Mouse (Mus musculus): ENCODE results near the gene Raet1d. TPM values are rescaled to one million over a fixed set of nuclear protein-coding genes. Genes with fewer than 3 reads are reported as not detected.
"Not testable (repeated sequence)": the region's sequence is repeated elsewhere in the genome, so short reads cannot be mapped to it uniquely, and the experiment has no call there.

The Raet1d gene
- total RNA-seq (2021) = not detected
- long read RNA-seq, experiment 1 = 0 reads
- long read RNA-seq, experiment 2 = 0 reads

DNA sequence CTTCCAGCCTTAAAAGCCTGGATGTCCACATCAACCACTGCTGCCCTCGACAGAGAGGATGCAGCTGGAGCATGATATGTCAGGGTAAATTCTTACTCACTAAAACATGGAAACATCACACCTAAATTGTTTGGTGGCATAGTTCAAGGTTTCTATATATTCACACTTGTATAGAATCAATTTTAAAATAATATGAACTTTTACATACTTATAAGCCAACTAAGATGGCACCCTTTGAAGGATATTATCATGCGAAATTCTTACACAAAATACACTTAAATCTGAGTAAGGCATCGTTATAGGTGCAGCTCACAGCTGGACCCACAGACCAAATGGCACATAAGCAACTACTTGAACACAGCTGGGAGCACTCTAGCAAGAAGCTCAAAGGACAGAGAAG, at the start of gene Raet1d:
Gene Raet1d, plus strand, starts transcription at position 301 of the 400 bp plus-strand sequence.
- DNase-seq (ENCODE audit: low spot score in 2 of 2) = not testable (repeated sequence)

DNA sequence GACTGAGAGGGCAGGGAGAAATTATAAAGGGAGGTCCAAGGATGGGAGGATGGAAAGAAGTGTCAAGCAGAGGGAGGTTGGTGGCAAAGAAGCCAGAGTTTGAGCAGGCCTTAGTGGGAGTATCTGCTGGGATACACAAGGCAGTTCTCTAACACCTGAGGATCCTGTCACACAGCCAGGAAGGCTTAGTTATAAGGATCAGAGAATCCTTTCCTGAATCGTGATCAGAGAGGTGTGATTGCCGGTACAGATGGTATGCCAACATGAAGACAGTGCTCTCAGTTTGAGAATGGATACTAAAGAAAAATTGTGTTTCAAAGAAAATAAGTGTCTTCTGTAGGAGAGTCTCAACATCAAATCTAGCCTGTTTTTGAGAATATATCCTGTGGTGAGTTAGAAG, 37.5 kb upstream of the Raet1d start:
- DNase-seq (ENCODE audit: low spot score in 2 of 2) = no peak

DNA sequence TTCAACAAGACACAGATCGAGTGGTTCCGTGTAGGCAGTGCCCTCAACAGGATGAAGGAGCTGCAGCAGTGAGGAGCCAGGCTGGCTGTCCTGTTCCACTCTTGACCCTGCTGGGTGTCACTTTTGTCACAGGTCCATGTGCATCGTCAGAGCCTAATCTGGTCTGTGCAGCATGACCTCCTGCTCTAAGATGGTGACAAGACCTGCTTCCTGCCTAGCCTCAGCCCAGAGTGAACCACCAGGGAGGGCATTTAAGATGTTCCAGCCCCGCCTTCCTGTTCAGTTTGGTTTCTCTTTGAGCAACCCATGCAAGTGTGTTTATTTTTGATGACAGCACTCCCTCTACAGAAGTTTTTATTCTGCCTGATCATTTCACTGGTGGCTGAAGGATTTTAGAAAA, 14.6 kb upstream of the Raet1d start:
- not testable (repeated sequence) for DNase-seq (ENCODE audit: low spot score in 2 of 2)

DNA sequence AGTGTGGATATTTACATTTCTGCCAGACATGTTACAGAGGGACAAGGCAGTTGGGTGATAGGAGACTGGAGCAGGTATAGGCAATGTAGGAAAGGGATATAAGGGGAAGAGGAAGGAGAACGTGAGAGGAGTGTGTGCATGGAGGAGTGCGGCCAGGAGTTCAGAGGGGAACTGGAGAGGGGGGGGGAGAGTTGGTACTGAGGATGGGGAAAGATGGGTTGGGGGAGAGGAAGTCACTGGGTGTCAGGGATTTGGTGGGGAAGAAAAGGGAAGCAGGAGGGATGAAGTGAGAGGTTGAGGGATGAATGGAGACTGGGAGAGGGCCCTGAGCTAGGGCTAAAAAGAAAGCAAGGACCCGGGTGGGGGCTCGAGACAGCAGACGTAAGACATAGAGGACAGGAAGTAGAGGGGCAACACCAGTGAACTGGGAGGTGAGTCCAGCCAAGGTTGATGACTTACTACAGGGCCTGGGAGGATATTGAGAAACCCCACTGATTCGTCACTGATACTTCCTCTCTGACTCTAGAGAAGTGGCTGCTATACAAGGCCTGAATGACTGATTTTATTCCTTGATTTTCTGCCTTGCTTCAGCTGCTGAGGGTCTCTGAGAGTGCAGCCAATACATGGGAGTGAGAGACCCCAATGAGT, 6.7 kb upstream of the Raet1d start:
- not testable (repeated sequence) for DNase-seq (ENCODE audit: low spot score in 2 of 2)

DNA sequence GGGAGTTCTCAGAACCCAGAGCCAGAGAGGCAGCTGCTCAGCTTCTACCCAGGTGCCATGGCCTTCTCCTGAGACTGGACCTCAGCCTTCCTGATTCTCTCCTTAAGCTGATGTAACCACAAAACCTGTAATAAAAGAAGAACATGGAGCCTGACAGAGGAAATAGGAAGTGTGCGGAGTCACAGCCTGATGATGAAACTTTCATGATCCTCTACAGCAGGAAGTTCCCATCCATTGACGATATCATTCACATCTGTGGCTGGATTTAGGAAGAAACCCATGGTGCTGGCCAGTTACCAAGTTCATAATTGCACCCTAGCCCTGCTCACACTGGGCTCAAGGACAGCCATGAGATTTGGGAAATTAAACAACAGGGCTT, 6.2 kb upstream of the Raet1d start:
- not testable (repeated sequence) for DNase-seq (ENCODE audit: low spot score in 2 of 2)

DNA sequence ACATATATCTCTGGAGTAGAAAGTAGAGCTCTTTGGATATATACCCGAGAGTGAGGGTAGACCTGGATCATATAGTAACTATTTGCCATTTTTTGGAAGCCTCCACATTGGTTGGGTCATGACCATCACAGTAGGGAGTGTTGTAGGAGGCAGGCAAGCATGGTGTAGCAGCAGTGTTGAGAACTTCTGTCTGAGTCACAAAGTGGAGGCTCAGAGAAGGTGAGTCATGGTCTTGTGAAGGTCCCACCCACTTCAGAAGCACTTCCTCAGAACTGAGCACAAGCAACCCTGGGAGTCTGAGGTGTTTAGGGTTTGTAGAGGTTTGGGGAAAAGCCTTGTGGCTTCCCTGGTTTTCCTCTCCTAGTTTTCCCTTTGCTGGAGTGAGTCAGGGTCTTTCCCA, 3.0 kb upstream of the Raet1d start:
- DNase-seq (ENCODE audit: low spot score in 2 of 2) = not testable (repeated sequence)

DNA sequence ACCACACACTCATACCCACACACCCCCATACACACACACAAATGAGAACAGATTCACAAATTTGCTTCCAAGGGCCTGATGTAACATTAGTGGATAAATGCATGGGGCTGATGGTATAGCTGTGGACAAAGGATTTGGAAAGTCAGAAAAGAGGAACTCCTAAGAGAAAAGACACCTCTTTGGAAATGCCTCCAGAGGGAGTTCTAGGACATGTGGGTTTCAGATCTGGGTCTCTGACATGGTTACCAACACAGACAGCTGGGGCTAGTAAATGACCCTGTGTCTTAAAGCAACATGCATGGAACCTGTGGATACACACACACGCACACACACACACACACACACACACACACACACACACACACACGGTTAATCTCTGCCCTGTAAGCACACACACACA, 605 bp downstream of the Raet1d start:
- DNase-seq (ENCODE audit: low spot score in 2 of 2) = not testable (repeated sequence)

DNA sequence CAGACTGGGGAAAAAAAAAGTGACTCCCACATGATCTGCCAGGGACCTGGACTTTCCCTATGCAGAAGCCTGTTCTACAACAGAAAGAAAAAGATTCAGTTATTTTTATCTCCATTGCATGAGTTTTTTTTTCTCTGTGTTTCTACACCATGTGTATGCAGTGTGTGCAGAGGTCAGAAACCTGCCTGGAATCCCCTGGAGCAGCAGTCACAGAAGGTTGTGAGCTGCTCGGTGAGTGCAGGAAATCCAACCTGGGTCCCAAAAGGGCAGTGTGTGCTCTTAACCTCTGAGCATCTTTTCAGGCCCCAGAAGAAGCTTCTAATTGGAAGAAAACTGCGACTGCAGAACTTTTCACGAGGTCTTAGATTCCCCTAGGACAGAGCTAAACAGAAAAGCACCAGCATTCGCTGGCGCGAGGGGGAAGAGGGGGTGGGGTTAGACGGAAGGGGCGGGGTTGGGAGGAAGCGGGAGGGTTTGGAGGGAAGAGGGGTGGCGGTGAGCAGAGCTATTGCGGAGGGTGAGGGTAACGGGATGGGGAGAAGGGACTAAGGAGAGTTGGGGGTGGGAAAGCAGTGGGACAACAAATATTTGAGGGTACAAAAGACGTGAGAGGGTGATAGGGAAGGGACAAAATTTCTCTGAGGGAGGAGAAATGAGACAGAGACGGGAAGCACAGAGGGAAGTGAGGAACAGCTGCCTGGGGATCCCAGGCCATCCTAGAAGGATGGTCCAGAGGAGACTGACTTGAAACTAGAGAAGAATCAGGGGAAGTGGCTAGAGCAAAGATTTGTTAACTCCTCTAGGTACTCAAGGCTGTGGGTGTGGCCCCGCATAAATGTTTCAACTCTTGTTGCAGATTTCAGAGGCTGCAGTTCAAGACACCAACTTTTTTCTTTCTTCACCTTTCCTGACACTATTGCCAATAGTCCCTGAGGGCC, 1.3 kb downstream of the Raet1d start:
- DNase-seq (ENCODE audit: low spot score in 2 of 2) = not testable (repeated sequence)

DNA sequence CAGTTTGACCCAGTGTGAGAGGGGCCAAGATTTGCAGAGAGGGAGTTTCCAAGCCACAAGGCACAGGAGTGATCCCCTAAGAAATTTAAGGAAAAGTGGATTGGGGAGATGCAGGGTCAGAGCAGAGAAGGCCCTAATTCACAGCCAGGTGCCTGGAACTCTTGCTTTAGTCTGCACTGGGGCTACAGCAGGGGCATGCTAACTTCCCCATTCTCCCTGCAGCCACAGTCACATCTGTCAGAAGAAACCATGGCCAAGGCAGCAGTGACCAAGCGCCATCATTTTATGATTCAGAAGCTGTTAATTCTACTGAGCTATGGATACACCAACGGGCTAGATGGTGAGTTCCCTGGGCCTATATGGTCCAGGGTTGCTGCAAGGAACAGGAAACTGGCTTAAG, 2.1 kb downstream of the Raet1d start:
- DNase-seq (ENCODE audit: low spot score in 2 of 2) = not testable (repeated sequence)

DNA sequence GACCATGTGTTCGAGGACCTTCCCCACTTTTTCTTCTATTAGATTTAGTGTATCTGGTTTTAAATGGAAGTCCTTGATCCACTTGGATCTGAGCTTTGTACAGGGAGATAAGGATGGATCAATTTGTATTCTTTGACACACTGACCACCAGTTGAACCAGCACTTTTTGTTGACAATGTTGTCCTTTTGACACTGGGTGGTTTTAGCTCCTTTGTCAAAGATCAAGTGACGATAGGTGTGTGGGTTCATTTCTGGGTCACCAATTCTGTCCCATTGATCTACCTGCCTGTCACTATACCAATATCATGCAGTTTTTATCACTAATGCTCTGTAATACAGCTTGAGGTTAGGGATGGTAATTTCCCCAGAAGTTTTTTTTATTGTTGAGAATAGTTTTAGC, 4.6 kb downstream of the Raet1d start:
- DNase-seq (ENCODE audit: low spot score in 2 of 2) = not testable (repeated sequence)

DNA sequence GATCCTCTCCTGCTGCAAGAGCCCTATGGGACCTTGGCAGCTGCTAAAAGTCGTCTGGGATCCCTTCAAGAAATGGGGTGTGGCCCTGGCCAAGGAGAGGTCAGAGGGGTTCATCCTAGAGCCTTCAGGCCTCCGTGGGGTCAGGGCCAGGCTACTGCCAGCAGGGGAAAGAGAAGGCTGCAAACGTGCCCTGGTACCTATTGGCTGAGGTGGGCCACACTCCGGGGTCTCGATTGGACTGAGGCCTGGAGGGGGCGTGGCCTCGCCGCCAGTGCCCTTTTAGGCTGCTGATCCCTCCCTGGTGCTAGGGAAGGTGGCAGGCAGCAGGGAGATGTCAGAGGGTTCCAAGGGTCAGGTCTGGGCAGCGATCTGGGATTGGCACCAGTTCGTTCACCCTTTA, 20.9 kb downstream of the Raet1d start:
- DNase-seq (ENCODE audit: low spot score in 2 of 2) = not testable (repeated sequence)

DNA sequence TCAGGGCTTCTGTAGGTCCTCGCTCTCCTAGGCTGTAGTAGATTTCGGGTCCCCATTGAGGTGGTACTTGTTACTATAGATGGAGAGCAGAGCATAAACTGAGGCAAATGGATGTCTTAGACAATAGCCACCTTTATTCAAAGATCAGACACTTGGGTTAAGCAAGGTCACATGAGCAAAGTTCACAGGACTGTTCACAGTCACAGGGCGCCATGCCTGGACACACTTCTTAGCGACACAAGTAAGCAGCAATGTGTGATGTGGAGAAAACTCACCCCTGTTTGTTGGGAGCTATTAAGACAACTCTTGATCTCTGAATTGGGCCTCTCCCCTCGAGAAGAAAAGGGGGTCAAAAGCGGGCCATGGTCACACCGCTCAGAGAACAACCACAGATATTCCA, 29.8 kb downstream of the Raet1d start:
- DNase-seq (ENCODE audit: low spot score in 2 of 2) = not testable (repeated sequence)

DNA sequence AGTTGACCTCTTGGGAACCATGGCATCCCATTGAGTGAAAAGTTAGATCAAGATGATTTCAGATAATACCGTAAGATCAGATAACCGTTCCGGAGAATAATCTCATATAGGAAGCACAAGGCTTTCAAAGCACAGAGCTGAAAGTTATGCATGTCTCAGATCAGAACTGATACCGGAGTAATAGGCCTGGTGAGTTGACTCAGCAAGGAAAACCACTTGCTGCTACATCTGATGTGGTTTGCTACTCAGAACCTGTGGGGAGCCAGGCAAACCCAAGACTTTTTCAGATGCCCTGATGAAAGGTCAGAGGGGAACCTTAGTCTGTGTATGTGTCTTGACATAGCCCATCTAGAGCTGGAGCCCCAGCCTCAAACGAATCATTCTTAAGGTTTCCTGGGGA, 31.3 kb downstream of the Raet1d start:
- not testable (repeated sequence) for DNase-seq (ENCODE audit: low spot score in 2 of 2)

DNA sequence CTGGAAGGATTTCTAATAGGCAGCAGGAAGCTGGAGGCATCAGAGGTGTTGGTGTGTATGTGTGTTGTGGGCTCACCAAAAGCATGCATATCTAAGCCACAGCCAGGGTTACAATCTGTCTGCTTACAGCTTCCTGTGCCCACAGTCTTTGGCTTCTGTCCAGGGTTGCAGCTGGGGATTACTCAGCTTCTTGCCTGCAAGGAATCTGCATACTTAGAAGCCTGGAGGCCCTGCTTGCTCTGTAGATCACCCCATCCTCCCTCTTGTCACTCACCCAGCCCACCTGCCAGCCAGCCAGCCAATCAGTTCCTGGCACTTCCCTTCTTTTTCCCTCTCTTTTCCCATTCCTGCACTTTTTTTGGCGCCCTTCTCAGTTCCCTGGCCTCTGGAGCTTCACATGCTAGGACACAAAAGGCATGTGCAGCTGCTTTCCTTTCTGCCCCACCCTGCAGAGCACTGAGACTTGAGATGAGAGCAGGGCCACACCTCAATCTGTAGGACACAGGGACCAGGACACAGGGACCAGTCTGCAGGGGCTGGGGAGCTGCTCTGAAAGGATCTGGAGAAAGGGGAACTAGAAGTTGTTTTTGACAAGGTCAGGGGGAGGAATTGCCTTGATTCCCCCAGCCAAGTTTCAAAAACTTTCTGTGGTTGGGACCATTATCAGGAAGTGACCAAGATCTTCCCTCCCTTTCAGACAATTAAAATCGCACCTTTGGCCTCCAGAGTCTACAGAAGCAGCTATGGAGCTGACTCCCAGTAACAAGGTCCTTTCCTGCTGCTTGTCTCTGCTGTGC, 32.9 kb downstream of the Raet1d start:
- not testable (repeated sequence) for DNase-seq (ENCODE audit: low spot score in 2 of 2)

DNA sequence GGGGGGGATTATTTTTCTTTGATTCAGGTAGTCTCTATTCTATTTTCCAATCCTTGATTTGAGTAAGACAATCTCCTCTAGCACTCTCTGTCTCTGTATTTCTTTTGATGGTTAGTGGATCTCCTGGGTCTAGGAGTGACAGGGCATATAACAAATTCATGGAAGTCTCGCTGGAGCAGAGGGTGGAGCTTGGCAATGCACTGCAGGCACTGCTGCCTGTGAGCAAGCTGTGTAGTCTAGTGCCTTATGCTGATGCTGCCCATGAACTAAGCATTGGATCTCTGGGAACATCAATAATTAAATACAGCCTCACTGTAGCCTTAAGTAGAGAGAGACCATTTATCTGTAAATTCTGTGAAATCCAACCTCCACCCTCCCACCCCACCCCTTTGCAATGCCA, 36.3 kb downstream of the Raet1d start:
- DNase-seq (ENCODE audit: low spot score in 2 of 2) = not testable (repeated sequence)

DNA sequence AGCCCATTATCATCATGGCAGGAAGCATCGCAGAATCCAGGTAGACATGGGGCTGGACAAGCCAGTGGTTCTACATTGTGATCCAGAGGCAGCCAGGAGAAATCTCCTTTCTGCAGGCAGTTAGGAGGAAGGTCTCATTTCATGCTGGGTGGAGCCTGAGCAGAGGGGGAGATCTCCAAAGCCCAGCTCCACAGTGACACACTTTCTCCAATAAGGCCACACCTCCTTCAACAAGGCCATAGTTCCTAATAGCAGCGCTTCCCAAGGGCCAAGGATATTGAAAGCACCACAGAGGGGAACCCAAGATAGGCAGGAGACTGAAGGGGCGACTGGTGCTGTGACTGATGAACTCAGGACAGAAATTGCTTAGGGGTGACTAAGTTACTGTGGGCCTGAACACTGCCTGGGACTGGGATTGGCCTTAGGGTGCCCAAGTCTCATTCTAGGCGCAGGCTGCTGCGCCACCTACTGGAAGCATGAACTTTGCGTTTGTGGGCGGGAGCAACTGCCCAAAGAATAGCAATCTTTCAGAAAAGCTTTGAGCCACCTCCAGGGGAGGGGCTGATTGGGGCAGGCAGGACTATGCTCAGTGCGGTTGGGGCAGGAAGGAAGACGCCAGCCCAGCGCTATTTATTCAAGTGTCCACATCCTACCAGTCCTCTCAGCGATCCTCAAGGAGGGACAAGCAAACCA, 42.0 kb downstream of the Raet1d start:
- peak; percentile 47 to 48 for DNase-seq (ENCODE audit: low spot score in 2 of 2)

DNA sequence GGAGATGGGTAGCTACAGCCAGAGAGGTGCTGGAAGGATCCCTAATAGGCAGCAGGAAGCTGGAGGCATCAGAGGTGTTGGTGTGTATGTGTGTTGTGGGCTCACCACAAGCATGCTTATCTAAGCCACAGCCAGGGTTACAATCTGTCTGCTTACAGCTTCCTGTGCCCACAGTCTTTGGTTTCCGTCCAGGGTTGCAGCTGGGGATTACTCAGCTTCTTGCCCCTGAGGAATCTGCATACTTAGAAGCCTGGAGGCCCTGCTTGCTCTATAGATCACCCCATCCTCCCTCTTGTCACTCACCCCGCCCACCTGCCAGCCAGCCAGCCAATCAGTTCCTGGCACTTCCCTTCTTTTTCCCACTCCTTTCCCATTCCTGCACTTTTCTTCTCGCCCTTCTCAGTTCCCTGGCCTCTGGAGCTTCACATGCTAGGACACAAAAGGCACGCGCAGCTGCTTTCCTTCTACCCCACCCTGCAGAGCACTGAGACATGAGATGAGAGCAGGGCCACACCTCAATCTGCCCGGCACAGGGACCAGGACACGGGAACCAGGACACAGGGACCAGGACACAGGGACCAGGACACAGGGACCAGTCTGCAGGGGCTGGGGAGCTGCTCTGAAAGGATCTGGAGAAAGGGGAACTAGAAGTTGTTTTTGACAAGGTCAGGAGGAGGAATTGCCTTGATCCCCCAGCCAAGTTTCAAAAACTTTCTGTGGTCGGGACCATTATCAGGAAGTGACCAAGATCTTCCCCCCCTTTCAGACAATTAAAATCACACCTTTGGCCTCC, 53.5 kb downstream of the Raet1d start:
- not testable (repeated sequence) for DNase-seq (ENCODE audit: low spot score in 2 of 2)
